Mouse (Mus musculus): ENCODE measurements at regions not wholly inside any gene's neighbourhood (a gene's known extent, or its start where the extent isn't known, plus 50 kb on each side); places are given as distances from the start of the nearest gene placed in this dataset.

- 0 out of 2 replicates have a peak, but pooled peaks cover 6% of the 10 kb centered on the region for H3K9me3 ChIP-seq
- H3K27ac ChIP-seq = peak overlapping the region; percentile 62
- ATAC-seq (replicated peaks) = peak; percentile 60; the same call in 1 of the 2 replicates
- 44% methylated on average over 1 of the region's 1 CpGs for WGBS
- no peak overlapping the region for H3K4me3 ChIP-seq
- H3K4me2 ChIP-seq = no peak overlapping the region
- no peaks in the 10 kb centered on the region for H3K36me3 ChIP-seq (replicated peaks)
- H3K9ac ChIP-seq = no peak overlapping the region
- H3K4me1 ChIP-seq = peaks cover 5% of the 10 kb centered on the region; the same call in 1 of the 2 replicates
- no peaks in the 10 kb centered on the region for H3K27me3 ChIP-seq (replicated peaks)
Observed at GRCm38 (mm10) chr7:62269156-62269855, 77.1 kb upstream of the Ndn start.

DNA sequence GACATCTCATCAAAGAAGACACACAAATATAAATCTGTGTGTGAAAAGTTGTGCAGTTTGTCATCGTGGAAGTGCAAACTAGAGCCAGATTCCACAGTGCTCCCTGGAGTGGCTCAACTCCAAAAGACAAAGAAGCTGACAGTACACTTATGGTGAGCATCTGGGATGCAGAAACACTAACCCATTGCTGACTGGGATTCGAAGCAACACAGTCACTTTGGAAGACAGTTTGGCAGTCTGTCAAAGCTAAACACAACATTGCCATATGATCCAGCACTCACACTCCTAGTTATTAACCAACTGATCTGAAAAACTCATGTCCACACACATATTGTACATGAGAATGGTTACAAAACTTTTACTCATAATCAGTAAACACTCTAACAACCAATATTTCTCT, 70.2 kb upstream of the Ndn start:
- no peak overlapping the region for H3K9ac ChIP-seq
- H3K4me1 ChIP-seq = no peaks in the 10 kb centered on the region; the same call in 1 of the 2 replicates
- peaks cover 6% of the 10 kb centered on the region for H3K9me3 ChIP-seq
- WGBS = 51% methylated on average over 2 of the region's 2 CpGs
- no peaks in the 10 kb centered on the region for H3K27me3 ChIP-seq (replicated peaks)
- no peak overlapping the region for H3K27ac ChIP-seq
- no peak overlapping the region for H3K4me2 ChIP-seq
- no peak for ATAC-seq (replicated peaks)
- no peaks in the 10 kb centered on the region for H3K36me3 ChIP-seq (replicated peaks)
- no peak overlapping the region for H3K4me3 ChIP-seq

DNA sequence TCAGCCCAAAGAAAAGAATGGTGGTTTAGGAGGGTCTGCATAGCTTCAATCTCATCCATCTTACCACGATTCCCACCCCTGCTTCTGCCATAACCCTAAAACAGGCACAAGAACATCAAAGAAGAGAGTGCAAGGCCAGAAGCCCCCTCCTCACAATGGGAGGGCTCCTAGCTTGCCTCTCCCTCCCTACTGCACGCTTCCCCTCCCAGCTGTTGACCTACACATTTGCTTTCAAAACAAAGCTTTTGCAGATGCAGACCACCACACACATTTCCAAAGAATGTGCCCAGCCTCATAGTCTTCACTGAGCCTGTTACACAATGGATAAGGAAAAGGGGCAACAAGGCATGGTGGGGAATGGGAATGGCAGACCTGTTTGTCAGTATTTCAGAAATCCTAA, 67.9 kb upstream of the Ndn start:
- H3K4me3 ChIP-seq = no peak overlapping the region
- no peaks in the 10 kb centered on the region for H3K27me3 ChIP-seq (replicated peaks)
- H3K9ac ChIP-seq = no peak overlapping the region
- H3K36me3 ChIP-seq (replicated peaks) = no peaks in the 10 kb centered on the region
- H3K9me3 ChIP-seq = peaks cover 6% of the 10 kb centered on the region
- H3K27ac ChIP-seq = peak overlapping the region; percentile 58
- peak; percentile 42; the same call in 1 of the 2 replicates for ATAC-seq (replicated peaks)
- H3K4me1 ChIP-seq = no peaks in the 10 kb centered on the region; the same call in 1 of the 2 replicates
- H3K4me2 ChIP-seq = no peak overlapping the region
- WGBS = 38% methylated on average over 2 of the region's 2 CpGs

DNA sequence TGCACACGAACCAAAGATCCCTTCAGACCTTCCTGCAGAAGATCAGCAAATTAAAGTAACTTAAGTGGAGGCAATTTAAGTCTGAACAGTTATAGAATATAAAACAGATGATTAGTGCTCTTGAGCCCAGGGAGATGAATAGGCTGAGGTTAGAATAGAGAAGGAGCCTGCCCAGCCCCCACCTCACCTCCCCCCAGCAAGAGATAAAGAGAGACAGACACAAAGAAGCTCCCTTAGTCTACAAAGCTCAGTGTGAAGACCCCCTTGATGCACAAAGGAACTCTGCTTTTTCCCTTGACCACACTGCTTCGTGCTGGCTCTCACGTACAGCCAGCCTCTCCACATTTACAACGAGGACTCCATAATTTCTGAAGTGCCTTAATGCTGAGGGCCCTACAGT, 67.3 kb upstream of the Ndn start:
- Histone ChIP-seq H3K27ac (peak overlapping the region; percentile 58), H3K36me3 (replicated peaks) (no peaks in the 10 kb centered on the region), H3K4me1 (no peaks in the 10 kb centered on the region; the same call in 1 of the 2 replicates), H3K4me3 (no peak overlapping the region), H3K4me2 (no peak overlapping the region), H3K9me3 (peaks cover 6% of the 10 kb centered on the region), H3K27me3 (replicated peaks) (no peaks in the 10 kb centered on the region), H3K9ac (no peak overlapping the region)
- peak; percentile 79 for ATAC-seq (replicated peaks)
- WGBS = 43% methylated on average over 4 of the region's 4 CpGs

Measured in midbrain, embryonic 15.5 days (tissue).